Mouse (Mus musculus) myocyte (in vitro differentiated cells): ENCODE measurements around the gene Sntb2.

Experiments
- CEBPB ChIP-seq: IDR thresholded peaks from 2 replicates; pipeline ENCODE4 v1.6.1; 2011; ENCODE audit warnings: mild to moderate bottlenecking, moderate library complexity; ENCODE audit not compliant: poor library complexity, insufficient read depth, severe bottlenecking
- E2F4 ChIP-seq: IDR thresholded peaks from one replicate; pipeline ENCODE4 v1.6.1; 2011; ENCODE audit warnings: mild to moderate bottlenecking, control low read depth, moderate library complexity; ENCODE audit not compliant: insufficient read depth
- MAX ChIP-seq: IDR thresholded peaks from one replicate; pipeline ENCODE4 v1.6.1; 2011; ENCODE audit warnings: low read depth, mild to moderate bottlenecking, control low read depth
- MYOD1 ChIP-seq, 3 experiments: IDR thresholded peaks; one replicate each; pipeline ENCODE4 v1.6.1; 2011; ENCODE audit warnings: control low read depth in 2 of 3, low read depth in 2 of 3, mild to moderate bottlenecking in 2 of 3, moderate library complexity in 1 of 3; ENCODE audit not compliant: insufficient read length in 2 of 3, control insufficient read depth in 1 of 3
- MYOG ChIP-seq, 3 experiments: IDR thresholded peaks; one replicate each; pipeline ENCODE4 v1.6.1; 2011; ENCODE audit warnings: control low read depth in 2 of 3, low read depth in 2 of 3, mild to moderate bottlenecking in 2 of 3; ENCODE audit not compliant: insufficient read length in 2 of 3, control insufficient read depth in 1 of 3, insufficient read depth in 1 of 3
- POLR2A ChIP-seq: IDR thresholded peaks from one replicate; pipeline ENCODE4 v1.6.1; 2011; ENCODE audit warnings: low read depth, mild to moderate bottlenecking, control low read depth, moderate library complexity; ENCODE audit not compliant: insufficient read length
- POLR2AphosphoS2 ChIP-seq: IDR thresholded peaks from one replicate; pipeline ENCODE4 v1.6.1; 2011; ENCODE audit warnings: low read depth, control low read depth; ENCODE audit not compliant: insufficient read length
- TCF12 ChIP-seq: IDR thresholded peaks from one replicate; pipeline ENCODE4 v1.6.1; 2011; ENCODE audit warnings: mild to moderate bottlenecking, control low read depth; ENCODE audit not compliant: poor library complexity, insufficient read depth, severe bottlenecking
- USF1 ChIP-seq: IDR thresholded peaks from one replicate; pipeline ENCODE4 v1.6.1; 2011; ENCODE audit warnings: low read depth, mild to moderate bottlenecking, control low read depth, moderate library complexity

- TF ChIP-seq CEBPB (no peak), MYOD1 (IDR thresholded peaks at IDR 0.05; ENCODE audit: control insufficient read depth in 1 of 3, insufficient read length in 2 of 3, low read depth in 2 of 3) (no peak), POLR2A (no peak), E2F4 (no peak), TCF12 (no peak), USF1 (no peak), MYOG (IDR thresholded peaks at IDR 0.05; ENCODE audit: control insufficient read depth in 1 of 3, insufficient read depth in 1 of 3, insufficient read length in 2 of 3, low read depth in 2 of 3) (no peak), MAX (no peak), POLR2AphosphoS2 (no peak)
Measured at GRCm38 (mm10) chr8:107036626-107037025, 101.1 kb downstream of the Sntb2 start.
